Mouse (Mus musculus) heart, postnatal 0 days (tissue): Measurements from ENCODE around the gene Myb.

ENCODE experiments used
- CTCF ChIP-seq: IDR thresholded peaks from 2 replicates; pipeline ENCODE4 v1.5.1; 2016; ENCODE audit warnings: antibody characterized with exemption, control low read depth, low read depth
- EP300 ChIP-seq: IDR thresholded peaks from 2 replicates; pipeline ENCODE4 v1.6.1; 2016; ENCODE audit warnings: antibody characterized with exemption, low read depth

DNA sequence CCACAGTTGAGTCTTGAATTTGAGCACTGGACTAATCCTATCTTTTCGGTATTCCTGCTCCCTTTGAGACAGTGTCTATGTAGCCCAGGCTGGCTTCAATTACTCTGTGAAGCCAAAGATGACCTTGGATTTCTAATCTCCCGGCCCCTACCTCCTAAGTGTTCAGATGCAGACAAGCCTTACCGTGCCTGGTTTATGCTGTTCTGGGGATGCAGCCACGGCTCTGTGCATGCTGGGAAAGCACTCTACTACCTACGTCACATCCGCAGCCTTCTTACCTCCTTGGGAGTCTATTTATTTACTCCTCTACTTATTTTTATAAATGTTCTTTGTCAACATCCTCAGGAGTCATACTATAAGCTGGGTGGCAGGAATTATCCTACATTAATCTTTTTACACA lies 7.1 kb upstream of the Myb start:
- TF ChIP-seq EP300 (no peak), CTCF (no peak)
